In the genomic region with DNA sequence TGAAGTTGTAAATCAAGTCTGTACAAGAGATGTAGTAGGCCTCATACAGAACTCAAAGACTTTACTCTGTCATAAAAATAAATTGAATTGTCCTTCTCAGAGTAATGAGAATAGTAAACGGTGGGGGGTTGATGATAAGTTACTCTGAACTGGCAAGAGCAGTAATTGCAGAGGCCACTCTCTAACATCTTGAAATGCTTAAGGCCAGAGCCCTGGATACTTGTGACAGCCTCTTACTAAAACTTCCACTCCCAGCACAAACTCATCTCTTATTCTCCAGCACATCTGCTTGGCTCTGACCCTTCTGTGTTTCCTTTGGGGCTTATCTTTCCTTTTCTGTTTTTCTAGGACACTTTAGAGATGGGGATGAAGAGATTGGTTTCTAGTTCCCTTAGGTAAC, we compare ENCODE assay signal across 34 mouse cellular contexts.
DNase-seq lines count a peak whose midpoint lies in the region; TF ChIP-seq lines count a peak whose summit lies in the region.
"Had no signal": no experiment of that assay in that cellular context is flagged by ENCODE, and none has a peak within 500 bp of the region (broad histone marks: within the 10 kb centered on the region; RNA-seq: fewer than 3 reads in every experiment).

No protein-coding gene starts in this region.

- H3K27ac ChIP-seq in gastrocnemius, adult 2 months: no peak overlapping the region
- H3K27ac ChIP-seq: embryonic facial prominence, embryonic 15.5 days; forebrain, embryonic 13.5 days; heart, embryonic 10.5 days; heart, embryonic 15.5 days; hindbrain, embryonic 12.5 days; hindbrain, postnatal 0 days; kidney, embryonic 15.5 days; layer of hippocampus, adult 2 months; left cerebral cortex, adult 2 months; limb, embryonic 15.5 days; liver, embryonic 13.5 days; midbrain, embryonic 15.5 days; neural tube, embryonic 15.5 days; stomach, postnatal 0 days had no signal

- intact Hi-C loops in gastrocnemius, adult 2 months (cut with DNase I): no loop called here

- H3K4me3 ChIP-seq in gastrocnemius, adult 2 months: no peak overlapping the region
- H3K4me3 ChIP-seq: embryonic facial prominence, embryonic 15.5 days; forebrain, embryonic 13.5 days; heart, embryonic 10.5 days; heart, embryonic 15.5 days; hindbrain, embryonic 12.5 days; kidney, embryonic 15.5 days; layer of hippocampus, adult 2 months; left cerebral cortex, adult 2 months; limb, embryonic 15.5 days; liver, embryonic 13.5 days; megakaryocyte, embryonic 14.5 days; midbrain, embryonic 15.5 days; neural tube, embryonic 15.5 days had no signal

- no peak for TF ChIP-seq CTCF in gastrocnemius, adult 2 months (IDR thresholded peaks at IDR 0.05)

- peak; percentile 18 for DNase-seq in gastrocnemius, postnatal 25 days
- no peak for DNase-seq in gastrocnemius, adult 2 months
- peak; percentile 62 for DNase-seq in embryo, embryonic 10.5 days (ENCODE audit: low spot score)
- DNase-seq in forelimb bud, embryonic 11.5 days (ENCODE audit: low read depth, low spot score): peak; percentile 53
- peak; percentile 49 for DNase-seq in skeletal muscle tissue, adult 2 months (ENCODE audit: low read depth, low spot score)
- DNase-seq in kidney, postnatal 36 days: no peak
- no peak for DNase-seq in cerebellum, postnatal 10 days
- DNase-seq: adrenal gland, postnatal 14 days; cerebellum, adult 11 months; cerebellum, adult 9-10 months; heart, postnatal 36 days; kidney, adult 18-20 months; kidney, postnatal 25 days; liver, embryonic 13.5 days; lung, adult 18-20 months; lung, postnatal 4 days; right cerebral cortex, postnatal 25 days; spleen, adult 18-20 months; thymus, adult 2 months; thymus, postnatal 36 days had no signal

Comparison
In these comparisons a context has a peak if more than half of its experiments do, and no peak if none do; other contexts are left out.
1. DNase-seq: peak in gastrocnemius, postnatal 25 days (single experiment), embryo, embryonic 10.5 days (single experiment), forelimb bud, embryonic 11.5 days (single experiment) and skeletal muscle tissue, adult 2 months (single experiment); none in gastrocnemius, adult 2 months (single experiment), kidney, postnatal 36 days (0 of 2) and cerebellum, postnatal 10 days (0 of 2).